Mouse (Mus musculus) hindbrain, postnatal 0 days (tissue): ENCODE results near the gene Vps11. TPM values are rescaled to one million over a fixed set of nuclear protein-coding genes. Genes with fewer than 3 reads are reported as not detected.
A peak's percentile ranks its signal among the peaks of the same experiment; 100 is the strongest.
"Not testable (repeated sequence)": the region's sequence is repeated elsewhere in the genome, so short reads cannot be mapped to it uniquely, and the experiment has no call there.

Source experiments
- ATAC-seq: fragments of 200-750 bp; cut with Nextera tagmentation; 2 replicates; pipeline ENCODE4 v1.8.0; 2017; ENCODE audit warnings: mild to moderate bottlenecking, moderate TSS enrichment, moderate library complexity
- DNase-seq: peaks from one replicate; pipeline ENCODE4 v3.0.0-alpha.2; 2015; ENCODE audit warnings: low spot score
- H3K27ac ChIP-seq: fragments of 300-500 bp; sonication (generic); 2 replicates; pipeline ENCODE4 v1.5.1; 2014; ENCODE audit warnings: mild to moderate bottlenecking
- H3K27me3 ChIP-seq: fragments of 300-500 bp; sonication (generic); 2 replicates; pipeline ENCODE4 v1.6.1; 2014; ENCODE audit warnings: low read length, mixed read lengths; ENCODE audit not compliant: insufficient read depth
- H3K36me3 ChIP-seq: fragments of 300-500 bp; sonication (generic); 2 replicates; pipeline ENCODE4 v1.6.1; 2014; ENCODE audit warnings: low read length, mixed read lengths; ENCODE audit not compliant: insufficient read depth
- H3K4me1 ChIP-seq: fragments of 300-500 bp; sonication (generic); 2 replicates; pipeline ENCODE4 v1.6.1; 2014; ENCODE audit warnings: antibody characterized with exemption, low read length, mixed read lengths; ENCODE audit not compliant: insufficient read depth
- H3K4me2 ChIP-seq: fragments of 300-500 bp; sonication (generic); 2 replicates; pipeline ENCODE4 v1.6.1; 2014; ENCODE audit warnings: low read depth, mild to moderate bottlenecking, low read length, moderate library complexity, mixed read lengths
- H3K4me3 ChIP-seq: fragments of 300-500 bp; sonication (generic); 2 replicates; pipeline ENCODE4 v1.5.1; 2014; ENCODE audit warnings: low read length
- H3K9ac ChIP-seq: fragments of 300-500 bp; sonication (generic); replicated peaks from 2 replicates; pipeline ENCODE4 v1.6.1; 2014; ENCODE audit warnings: mild to moderate bottlenecking, low read length, moderate library complexity, mixed read lengths
- H3K9me3 ChIP-seq: fragments of 300-500 bp; sonication (generic); 2 replicates; pipeline ENCODE4 v1.6.1; 2016; ENCODE audit warnings: low read length, mixed read lengths
- CTCF ChIP-seq: IDR thresholded peaks from 2 replicates; pipeline ENCODE4 v1.5.1; 2016; ENCODE audit warnings: antibody characterized with exemption, control low read depth, low read depth
- WGBS: fragments of 180-500 bp; shearing (Covaris S2); extraction: QIAGEN DNeasy Blood & Tissue Kit; methylation state at CpG from one replicate; pipeline ENCODE4 v1.1.7; 2014; 5-methylcytosine and 5-hydroxymethylcytosine counted together
- polyA plus RNA-seq: library from polyadenylated mRNA; unstranded; fragments of >200 nt; fragmentation: Nextera tagmentation; extraction: Ambion mirVana; gene quantifications from 2 replicates; pipeline ENCODE4 v1.2.1, GENCODE M21; 2015
- total RNA-seq: library from RNA; depleted of rRNA; stranded (reverse); fragments of >200 nt; gene quantifications from 2 replicates; pipeline ENCODE4 v1.2.3, GENCODE M21; 2014

The Vps11 gene
- total and polyA plus RNA-seq, 2 experiments from 2014 or later: 39.9 to 53.2 TPM

GRCm38 (mm10) chr9:44343290-44343689 is 18.2 kb downstream of the Vps11 start:
- Histone ChIP-seq H3K4me1 (peaks cover 9% of the 10 kb centered on the region), H3K27ac (peak overlapping the region; percentile 97), H3K27me3 (no peaks in the 10 kb centered on the region), H3K4me2 (peak overlapping the region; percentile 71), H3K4me3 (peak overlapping the region; percentile 81), H3K9me3 (no peaks in the 10 kb centered on the region), H3K36me3 (peaks cover 19% of the 10 kb centered on the region; the same call in 1 of the 2 replicates), H3K9ac (peak overlapping the region; percentile 76)
- ATAC-seq: no peak
- no peak for DNase-seq
- WGBS: 15% methylated on average over 6 of the region's 6 CpGs
- TF ChIP-seq CTCF: no peak

- Histone ChIP-seq H3K36me3 (peaks cover 13% of the 10 kb centered on the region; the same call in 1 of the 2 replicates), H3K4me1 (peaks cover 9% of the 10 kb centered on the region), H3K9me3 (no peaks in the 10 kb centered on the region), H3K9ac (no peak overlapping the region), H3K4me2 (peak overlapping the region; percentile 71; the same call in 1 of the 2 replicates), H3K27me3 (no peaks in the 10 kb centered on the region), H3K27ac (no peak overlapping the region), H3K4me3 (no peak overlapping the region)
- ATAC-seq (no peak), DNase-seq (no peak)
- WGBS: 89% methylated on average over 1 of the region's 1 CpGs
- TF ChIP-seq CTCF: no peak
Measured at GRCm38 (mm10) chr9:44342605-44343004, 18.9 kb downstream of the Vps11 start.

- H3K27ac ChIP-seq: no peak overlapping the region
- H3K4me3 ChIP-seq: no peak overlapping the region
- H3K9me3 ChIP-seq: no peaks in the 10 kb centered on the region
- no peak for TF ChIP-seq CTCF
- no peak overlapping the region for H3K9ac ChIP-seq
- H3K4me2 ChIP-seq: no peak overlapping the region
- peaks cover 9% of the 10 kb centered on the region for H3K4me1 ChIP-seq
- peaks cover 8% of the 10 kb centered on the region; the same call in 1 of the 2 replicates for H3K36me3 ChIP-seq
- no peaks in the 10 kb centered on the region for H3K27me3 ChIP-seq
- no peak for ATAC-seq
- 90% methylated on average over 3 of the region's 3 CpGs for WGBS
- no peak for DNase-seq
Measured at GRCm38 (mm10) chr9:44342173-44342572, 19.3 kb downstream of the Vps11 start.

GRCm38 (mm10) chr9:44341487-44341886 is 20.0 kb downstream of the Vps11 start:
- H3K27me3 ChIP-seq: no peaks in the 10 kb centered on the region
- no peaks in the 10 kb centered on the region for H3K9me3 ChIP-seq
- TF ChIP-seq CTCF: no peak
- DNase-seq (no peak), ATAC-seq (no peak)
- H3K36me3 ChIP-seq: peaks cover 6% of the 10 kb centered on the region; the same call in 1 of the 2 replicates
- H3K4me2 ChIP-seq: no peak overlapping the region
- H3K27ac ChIP-seq: no peak overlapping the region
- no peak overlapping the region for H3K4me3 ChIP-seq
- no peak overlapping the region for H3K9ac ChIP-seq
- peaks cover 12% of the 10 kb centered on the region for H3K4me1 ChIP-seq
- WGBS: 93% methylated on average over 5 of the region's 5 CpGs

- no peak for ATAC-seq
- Histone ChIP-seq H3K27ac (no peak overlapping the region), H3K4me1 (peaks cover 12% of the 10 kb centered on the region), H3K9me3 (no peaks in the 10 kb centered on the region), H3K4me2 (no peak overlapping the region), H3K4me3 (no peak overlapping the region), H3K9ac (no peak overlapping the region), H3K36me3 (peaks cover 6% of the 10 kb centered on the region; the same call in 1 of the 2 replicates), H3K27me3 (no peaks in the 10 kb centered on the region)
- DNase-seq: no peak
- TF ChIP-seq CTCF: peak; percentile 25
- WGBS: 83% methylated on average over 5 of the region's 5 CpGs
Measured at GRCm38 (mm10) chr9:44338574-44338973, 22.9 kb downstream of the Vps11 start.

GRCm38 (mm10) chr9:44337436-44338169 is 23.9 kb downstream of the Vps11 start:
- no peak overlapping the region for H3K9ac ChIP-seq
- no peak overlapping the region for H3K4me3 ChIP-seq
- no peaks in the 10 kb centered on the region for H3K27me3 ChIP-seq
- no peak for DNase-seq
- H3K4me1 ChIP-seq: peaks cover 3% of the 10 kb centered on the region
- TF ChIP-seq CTCF: no peak
- H3K4me2 ChIP-seq: peak overlapping the region; percentile 5; the same call in 1 of the 2 replicates
- 52% methylated on average over 9 of the region's 9 CpGs for WGBS
- no peak overlapping the region for H3K27ac ChIP-seq
- H3K9me3 ChIP-seq: no peaks in the 10 kb centered on the region
- ATAC-seq: no peak
- peaks cover 15% of the 10 kb centered on the region for H3K36me3 ChIP-seq

- DNase-seq: no peak
- Histone ChIP-seq H3K4me2 (peak overlapping the region; percentile 90), H3K9ac (no peak overlapping the region; the same call in 1 of the 2 replicates), H3K9me3 (no peaks in the 10 kb centered on the region), H3K36me3 (peaks cover 21% of the 10 kb centered on the region), H3K4me1 (peaks cover 3% of the 10 kb centered on the region; the same call in 1 of the 2 replicates), H3K27me3 (no peaks in the 10 kb centered on the region), H3K4me3 (peak overlapping the region; percentile 23), H3K27ac (no peak overlapping the region)
- ATAC-seq: no peak
- no peak for TF ChIP-seq CTCF
- WGBS: 71% methylated on average over 3 of the region's 3 CpGs
Measured at GRCm38 (mm10) chr9:44336964-44337363, 24.5 kb downstream of the Vps11 start.

- not testable (repeated sequence) for H3K4me1 ChIP-seq, ATAC-seq, H3K9ac ChIP-seq, H3K9me3 ChIP-seq, DNase-seq, H3K27me3 ChIP-seq, H3K27ac ChIP-seq
- 33% methylated on average over 4 of the region's 4 CpGs for WGBS
- H3K4me2 ChIP-seq: peak overlapping the region; percentile 90
- peaks cover 25% of the 10 kb centered on the region for H3K36me3 ChIP-seq
- H3K4me3 ChIP-seq: peak overlapping the region; percentile 23
Measured at GRCm38 (mm10) chr9:44336513-44336912, 25.0 kb downstream of the Vps11 start.
